Mouse (Mus musculus): ENCODE measurements around the gene Isca1. TPM values are rescaled to one million over a fixed set of nuclear protein-coding genes. Genes with fewer than 3 reads are reported as not detected.

The Isca1 gene
- 10 to 100 TPM; 47.6 to 49.2 TPM for total RNA-seq (2023)

DNA sequence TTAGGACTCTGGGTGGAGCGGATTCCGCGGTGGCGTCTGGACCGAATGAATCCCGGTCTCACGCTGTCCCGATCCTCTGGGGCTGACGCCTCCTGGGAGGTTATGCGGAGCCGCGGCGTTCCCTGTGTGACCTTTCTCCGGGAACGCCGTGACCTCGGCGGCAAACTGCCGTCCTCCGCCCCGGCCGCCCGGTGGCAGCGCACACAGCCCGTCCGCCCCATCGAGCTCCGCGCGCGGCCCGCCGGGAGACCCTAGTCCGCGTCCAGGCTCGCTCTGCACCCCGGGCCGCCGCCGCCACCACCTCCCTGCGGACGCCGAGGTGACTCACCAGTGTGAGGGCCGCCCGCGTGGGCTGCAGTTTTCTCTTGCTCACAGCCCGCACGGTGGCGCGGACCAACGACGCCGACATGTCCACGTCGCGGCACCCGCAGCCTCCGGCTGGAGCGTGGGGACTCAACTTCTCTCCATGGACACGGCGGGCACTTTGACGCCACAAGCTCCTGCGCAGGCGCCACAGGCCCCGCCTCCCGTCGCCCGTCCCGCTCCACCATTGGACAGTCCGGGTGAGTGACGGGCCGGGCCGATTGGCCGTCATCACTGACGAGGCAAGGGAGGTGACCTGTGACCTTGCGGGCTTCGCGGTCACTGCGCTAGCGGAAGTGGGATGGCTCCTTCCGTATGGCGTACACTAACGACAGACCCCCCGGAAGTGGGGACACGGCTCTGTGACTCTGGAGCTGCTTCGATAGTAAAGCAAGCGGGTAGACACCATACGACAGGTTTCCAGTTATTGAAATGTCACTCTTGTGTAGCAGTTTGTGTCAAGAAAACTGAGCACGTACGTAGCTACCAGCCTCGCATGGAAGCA is at the start of gene Isca1:
Gene Isca1, minus strand, starts transcription at position 515 of the 868 bp plus-strand sequence.

GRCm38 (mm10) chr13:59782145-59782544 is 12.5 kb upstream of the Isca1 start, which contains the start of gene Gm49354:
Gm49354 (minus strand) TSS chr13:59782245.

DNA sequence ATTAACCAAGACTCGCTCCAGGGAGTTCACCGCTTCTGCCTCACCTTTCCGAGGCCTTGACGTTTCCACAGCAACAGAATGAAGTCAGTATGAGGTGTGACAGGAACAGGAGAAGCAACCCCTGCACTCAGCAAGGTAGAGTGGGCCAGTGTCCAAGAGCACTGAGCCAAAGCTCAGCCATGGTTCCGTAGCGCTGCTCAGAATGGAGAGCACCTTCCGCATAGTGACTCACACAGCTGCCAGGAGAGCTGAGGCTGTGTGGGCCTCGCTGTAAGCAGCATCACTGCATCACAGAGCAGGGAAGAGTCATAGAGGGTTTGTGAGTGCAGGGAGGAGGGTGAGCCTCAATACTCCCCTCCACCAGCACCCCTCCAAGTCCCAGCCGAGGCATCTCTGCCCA is 22.9 kb downstream of the Isca1 start, which contains the start of gene 1700014D04Rik:
Gene 1700014D04Rik, minus strand, starts transcription at position 42 of the 400 bp plus-strand sequence.

DNA sequence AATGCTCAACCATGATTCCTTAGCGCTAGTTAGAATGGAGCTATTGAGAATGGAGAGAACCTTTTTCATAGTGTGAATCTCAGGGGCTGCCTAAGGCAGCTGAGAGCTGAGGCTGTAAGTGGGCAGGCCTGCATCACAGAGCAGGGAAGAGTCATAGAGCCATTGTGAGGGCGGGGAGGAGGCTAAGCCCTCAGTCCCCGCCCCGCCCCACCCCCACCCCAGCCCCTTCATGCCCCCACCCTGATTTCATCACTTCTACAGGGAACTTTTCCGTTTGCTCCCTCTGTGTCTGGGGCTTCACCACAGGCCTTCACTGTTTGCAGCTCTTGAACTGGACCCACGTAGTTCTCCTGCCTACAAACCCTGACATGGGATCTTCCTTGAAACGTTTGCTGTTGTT is 38.0 kb downstream of the Isca1 start, which contains the start of gene Spata31d1d:
Gene Spata31d1d, minus strand, starts transcription at position 101 of the 400 bp plus-strand sequence.

DNA sequence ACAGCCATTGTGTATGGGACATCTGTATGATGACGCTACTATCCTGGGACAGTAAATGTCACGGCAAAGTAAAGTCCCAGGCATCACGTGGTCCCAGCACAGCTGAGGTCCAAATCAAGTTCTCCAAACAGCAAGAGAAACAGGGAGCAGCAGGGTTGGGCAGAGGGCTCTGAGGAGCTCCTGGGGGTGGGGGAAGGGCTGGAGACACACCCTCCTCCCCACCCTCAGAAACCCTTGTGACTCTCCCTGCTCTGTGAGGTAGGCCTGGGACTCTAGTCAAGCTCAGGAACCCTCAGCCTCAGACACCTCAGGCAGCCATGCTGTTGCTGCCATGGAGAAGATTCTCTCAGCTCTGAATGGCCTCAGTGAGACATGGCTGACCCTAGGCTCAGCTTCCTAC is 57.6 kb downstream of the Isca1 start, which contains the start of gene Spata31d1b:
Gene Spata31d1b, plus strand, starts transcription at position 301 of the 400 bp plus-strand sequence.

GRCm38 (mm10) chr13:59710230-59710629 is 59.4 kb downstream of the Isca1 start, which contains the start of gene Spata31d1a:
Spata31d1a (minus strand) TSS chr13:59710330.

Other genes starting within 250 kb of the Isca1 start
- 10 to 100 TPM; 49.5 to 50.1 TPM for gene Agtpbp1, start 184.6 kb downstream of the Isca1 start, total RNA-seq (2023)
- 10 to 100 TPM; 54.1 to 72.1 TPM for gene Naa35, start 184.6 kb downstream of the Isca1 start, total RNA-seq (2023)
- 10 to 100 TPM; 19.7 to 24.3 TPM for gene Golm1, start 94.0 kb downstream of the Isca1 start, total RNA-seq (2023)
- gene 4921517D22Rik, start 75.7 kb downstream of the Isca1 start, total RNA-seq (2023): not detected
- gene Spata31d1a, start 59.5 kb downstream of the Isca1 start, total RNA-seq (2023): under 1 TPM in 1 of 2 experiments, not detected in 1; 0.11 TPM
- not detected for gene Spata31d1b, start 57.5 kb downstream of the Isca1 start, total RNA-seq (2023)
- not detected for gene Spata31d1d, start 38.1 kb downstream of the Isca1 start, total RNA-seq (2023)
- gene 1700014D04Rik, start 23.1 kb downstream of the Isca1 start, total RNA-seq (2023): not detected
- gene Gm49354, start 12.4 kb upstream of the Isca1 start, total RNA-seq (2023): not detected
- gene Tut7, start 53.3 kb upstream of the Isca1 start, total RNA-seq (2023): 100 to 1,000 TPM; 305 to 366 TPM